Mouse (Mus musculus) kidney, adult 9 months (tissue): ENCODE data around the gene Ttll6.

Source experiments
- DNase-seq: peaks from one replicate; pipeline ENCODE4 v3.0.0; 2022

Ttll6 gene

DNA sequence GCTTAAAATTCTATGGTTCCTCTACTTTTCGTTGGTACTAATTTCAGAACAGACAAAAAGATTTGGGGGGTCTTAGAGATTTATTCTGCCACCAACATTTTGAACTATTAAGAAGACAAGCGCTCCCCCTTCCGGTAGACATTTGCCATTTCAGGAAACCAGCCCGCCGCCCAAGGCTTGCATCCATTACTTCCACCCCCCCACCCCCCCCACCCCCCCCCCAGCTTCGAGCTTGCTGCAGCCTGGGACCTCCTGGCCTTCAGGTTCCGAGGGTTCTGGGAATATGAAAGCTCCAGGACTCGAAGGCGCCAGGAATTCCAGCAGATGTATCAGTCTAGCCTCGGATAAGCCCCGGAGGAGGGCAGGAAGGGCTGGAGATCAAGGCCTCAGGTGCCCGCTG, 65.1 kb downstream of the Ttll6 start:
- DNase-seq, result peak; percentile 57

DNA sequence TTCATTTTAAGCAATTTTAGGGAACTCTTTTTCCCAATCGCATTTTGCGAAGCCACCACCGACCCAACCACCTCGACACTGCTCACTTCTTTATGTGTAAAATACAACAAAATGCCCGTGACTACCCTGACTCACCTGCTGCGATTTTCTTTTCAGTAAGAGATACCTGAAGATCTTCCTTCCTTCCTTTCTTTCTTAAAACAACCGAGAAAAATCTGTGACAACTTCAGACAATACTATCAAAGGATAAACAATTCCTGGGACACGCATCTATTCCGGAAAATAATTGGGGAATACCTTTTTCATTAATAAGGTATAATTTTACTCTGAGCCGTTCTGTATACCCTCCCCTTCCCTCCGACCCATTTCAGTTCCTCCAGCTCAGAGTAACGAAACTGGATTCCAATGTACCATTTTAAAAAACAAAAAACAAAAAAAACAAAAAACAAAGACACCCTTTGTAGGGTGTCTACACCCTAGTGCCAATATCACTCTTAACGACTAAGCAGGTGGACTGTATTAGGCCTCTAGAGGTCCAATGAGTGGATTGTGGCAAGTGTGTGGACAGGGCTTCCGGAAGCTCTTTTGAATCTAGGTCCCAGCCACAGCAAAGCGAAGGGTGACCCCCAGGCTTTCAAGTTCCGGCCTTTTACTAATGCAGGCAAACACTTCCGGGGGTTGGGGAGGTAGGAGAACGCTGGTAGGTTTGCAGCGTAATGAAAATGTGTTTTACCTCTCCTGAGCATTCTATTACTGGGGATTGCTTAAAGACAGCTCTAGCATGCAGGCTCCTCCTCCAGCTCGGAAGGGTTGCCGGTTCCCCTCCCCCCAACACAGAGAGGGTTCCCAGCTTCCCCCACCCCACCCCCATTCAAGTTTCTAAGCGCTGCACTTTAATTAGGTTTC, 65.8 kb downstream of the Ttll6 start:
- DNase-seq, result no peak

DNA sequence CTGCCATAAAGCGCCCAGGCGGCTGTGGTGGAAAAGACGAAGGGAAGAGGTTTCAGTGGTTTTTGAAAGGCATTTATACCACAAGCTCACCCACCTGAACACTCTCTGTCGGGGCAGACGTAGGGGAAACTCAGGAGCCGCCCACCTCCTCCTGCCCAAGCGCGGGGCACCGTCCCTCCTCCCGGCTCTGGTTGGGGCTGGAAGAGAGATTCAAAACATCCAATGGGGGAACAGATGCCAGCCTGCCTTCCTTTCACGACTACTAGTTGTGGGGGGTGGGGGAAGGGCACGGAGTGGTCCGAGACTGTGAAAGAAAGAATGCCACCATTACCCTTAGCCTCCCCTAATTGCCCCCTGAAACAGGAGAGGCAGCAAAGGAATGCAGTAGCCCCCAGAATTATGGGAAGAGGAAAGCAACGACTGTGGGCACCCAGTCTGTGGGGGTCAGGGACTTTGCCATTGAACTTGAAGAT, 66.6 kb downstream of the Ttll6 start:
- DNase-seq, result no peak

DNA sequence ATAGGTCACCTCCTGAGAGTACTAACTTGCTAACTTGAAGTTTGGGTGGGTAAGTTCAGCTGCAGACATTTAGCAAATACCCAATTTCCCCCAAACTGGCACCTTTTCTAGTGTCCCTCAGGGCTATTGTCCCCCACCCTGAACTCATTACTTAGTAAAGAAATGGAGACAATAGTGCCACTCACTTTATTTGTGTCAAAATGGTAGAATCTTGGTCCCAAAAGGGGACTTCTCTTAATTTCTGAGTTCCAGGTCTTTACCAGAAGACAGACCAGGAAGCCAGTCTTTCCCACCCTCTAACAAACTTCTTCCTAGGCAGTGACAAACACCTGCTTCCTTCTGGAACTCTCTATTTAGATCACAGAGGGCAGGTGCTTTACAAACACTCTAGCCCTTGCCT, 68.2 kb downstream of the Ttll6 start:
- no peak for DNase-seq

DNA sequence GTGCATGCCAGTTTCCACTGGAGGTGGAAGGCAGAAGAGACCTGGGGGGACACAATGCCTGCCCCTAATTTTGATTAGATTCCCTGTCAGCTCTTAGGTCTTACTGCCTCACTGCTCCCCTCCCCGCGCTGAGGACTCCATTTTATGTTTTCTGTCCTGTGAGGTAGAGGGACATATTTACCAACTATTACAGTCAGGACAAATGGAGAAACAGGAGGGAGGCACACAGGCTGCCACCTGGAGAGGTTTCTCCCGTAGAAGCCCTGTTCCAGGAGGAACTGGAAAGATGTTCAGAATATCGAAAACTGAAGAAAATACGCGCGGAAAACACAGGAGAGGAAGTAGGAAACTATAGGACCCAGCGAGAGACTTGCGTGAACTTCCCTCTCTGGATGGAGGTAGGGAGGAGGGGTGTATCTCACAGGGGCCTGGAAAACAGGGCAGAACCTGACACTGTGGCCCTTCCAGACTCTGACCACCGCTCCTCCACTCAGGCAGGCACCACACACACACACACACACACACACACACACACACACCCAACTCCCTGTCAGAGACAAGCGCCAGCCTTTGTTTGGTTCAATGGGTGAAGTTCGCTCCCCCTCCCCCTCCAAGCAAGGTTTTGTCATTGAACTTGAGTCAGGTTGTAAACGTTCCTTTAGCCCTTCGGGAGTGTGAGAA, 69.0 kb downstream of the Ttll6 start:
- no peak for DNase-seq

DNA sequence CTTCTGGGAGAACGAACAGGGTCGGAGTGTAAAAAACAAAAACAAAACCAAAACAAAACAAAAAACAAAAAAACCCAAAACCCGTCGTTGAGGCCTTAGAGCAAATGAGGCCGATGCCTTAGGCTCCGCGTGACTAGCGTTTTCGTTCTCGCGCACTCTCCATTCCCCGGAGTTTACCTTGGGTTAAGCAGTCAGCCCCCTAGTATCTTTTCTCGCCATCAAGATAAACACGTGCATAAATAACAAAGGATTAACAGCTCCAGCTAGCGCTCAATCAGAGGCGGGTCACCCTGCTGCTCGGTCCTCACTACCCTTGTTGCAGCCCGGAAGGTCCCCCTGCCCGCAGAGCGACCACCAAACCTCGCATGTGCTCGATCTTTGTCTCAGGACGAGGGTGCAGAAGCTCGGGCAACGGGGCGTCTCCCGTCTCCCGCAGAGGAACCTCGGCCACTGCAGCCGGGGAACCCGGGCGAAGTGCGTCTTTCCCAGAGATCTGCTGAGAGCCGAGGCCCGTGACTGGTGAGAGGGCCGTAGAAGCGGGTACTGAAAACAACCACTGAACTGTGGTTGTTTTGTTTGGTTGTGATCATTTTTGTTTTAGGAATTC, 69.7 kb downstream of the Ttll6 start:
- no peak for DNase-seq

DNA sequence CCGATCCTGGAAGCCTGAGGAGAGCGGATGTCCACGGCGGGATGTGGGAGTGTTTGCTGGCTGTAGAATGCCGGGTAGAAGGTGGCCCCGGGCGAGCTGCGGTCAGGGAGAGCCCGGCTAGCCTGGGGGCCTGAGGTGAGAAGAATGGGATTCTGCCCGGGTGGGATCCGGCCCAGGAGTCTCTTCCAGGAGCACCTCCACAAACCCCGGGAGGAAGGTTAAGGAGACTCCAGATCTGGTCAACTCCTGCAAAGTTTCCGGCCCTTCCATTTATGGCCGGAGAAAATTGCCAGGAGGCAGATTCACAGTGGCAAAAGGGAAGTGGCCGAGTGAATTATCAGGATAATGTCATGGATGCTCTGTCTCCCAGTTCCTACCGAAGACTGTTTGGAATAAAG, 70.2 kb downstream of the Ttll6 start:
- no peak for DNase-seq

DNA sequence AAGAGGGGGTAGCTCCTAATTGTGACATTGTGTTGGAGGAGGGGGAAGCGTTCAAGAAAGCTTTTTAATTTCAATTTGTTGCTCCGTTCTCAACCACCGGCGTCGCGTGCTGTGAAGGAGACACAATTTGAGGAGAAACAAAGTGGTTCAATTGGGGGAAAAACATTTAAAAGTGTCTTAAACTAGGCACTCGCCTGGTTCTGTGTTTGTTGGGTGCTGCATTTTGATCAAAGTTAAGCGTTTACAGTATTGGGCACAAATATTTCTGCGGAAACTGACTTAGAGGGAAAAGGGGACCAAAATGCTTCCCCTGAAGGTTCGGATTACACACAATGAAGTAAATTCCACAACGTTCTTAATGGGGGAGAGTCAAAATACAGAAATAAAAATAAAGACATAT, 70.8 kb downstream of the Ttll6 start:
- no peak for DNase-seq

DNA sequence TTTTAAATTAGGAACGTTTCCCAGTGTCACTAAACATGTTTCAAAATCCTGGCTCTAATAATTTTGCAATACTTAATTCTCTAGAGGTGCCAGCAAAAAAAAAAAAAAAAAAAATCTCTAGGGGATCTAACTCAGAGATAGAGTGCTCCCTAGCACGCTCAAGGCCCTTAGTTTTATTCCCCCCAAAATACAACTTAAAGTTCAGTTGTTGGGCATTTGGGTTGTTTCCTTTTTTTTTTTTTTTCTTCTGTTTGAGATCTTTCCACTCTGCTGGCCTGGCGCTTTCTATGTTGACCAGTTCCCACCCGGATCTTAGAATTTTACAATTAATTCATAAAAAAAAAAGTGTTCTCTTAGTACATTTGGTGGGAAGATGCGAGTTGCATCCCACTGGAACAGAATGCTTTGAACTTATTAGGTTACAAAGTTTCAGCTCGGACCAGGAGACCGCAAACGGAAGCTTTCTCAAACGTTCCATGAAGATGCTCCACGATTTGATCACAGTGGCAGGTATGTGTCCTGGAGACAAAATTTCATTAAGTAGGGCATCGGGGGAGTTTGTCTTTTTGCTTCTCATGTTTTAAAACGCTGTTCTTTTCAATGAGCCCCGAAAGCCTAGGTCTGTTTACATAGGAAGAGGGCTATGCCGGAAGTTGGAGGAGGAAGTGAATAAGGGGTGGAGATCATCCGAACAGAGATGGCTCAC, 72.0 kb downstream of the Ttll6 start:
- no peak for DNase-seq
